Mouse (Mus musculus) splenic B cell, adult 2 months (primary cell): ENCODE results near the gene Vmn1r71.
"Not testable (repeated sequence)": the region's sequence is repeated elsewhere in the genome, so short reads cannot be mapped to it uniquely, and the experiment has no call there.

Source experiments
- DNase-seq: peaks from one replicate; pipeline ENCODE4 v3.0.0-alpha.2; 2011; ENCODE audit warnings: low read depth, low spot score
- H3K27me3 ChIP-seq: 2 replicates; pipeline ENCODE4 v1.6.1; 2012; ENCODE audit warnings: mild to moderate bottlenecking, low read length, moderate library complexity, mixed read lengths; ENCODE audit not compliant: control insufficient read depth, poor library complexity, insufficient read depth, severe bottlenecking
- H3K36me3 ChIP-seq: 2 replicates; pipeline ENCODE4 v1.6.1; 2012; ENCODE audit warnings: mild to moderate bottlenecking, low read length, moderate library complexity, mixed read lengths; ENCODE audit not compliant: control insufficient read depth, poor library complexity, insufficient read depth, severe bottlenecking

The Vmn1r71 gene

GRCm38 (mm10) chr7:10754264-10754663, at the start of gene Vmn1r71:
TSS of gene Vmn1r71 (minus strand) at chr7:10754364.
- DNase-seq = no peak
- H3K36me3 ChIP-seq = no peaks in the 10 kb centered on the region
- no peaks in the 10 kb centered on the region for H3K27me3 ChIP-seq

- not testable (repeated sequence) for H3K36me3 ChIP-seq, H3K27me3 ChIP-seq, DNase-seq
These were observed 3.4 kb upstream of the Vmn1r71 start for GRCm38 (mm10) chr7:10757551-10757950.
